Mouse (Mus musculus) stomach, postnatal 0 days (tissue): ENCODE results near the gene Washc4.

Source experiments
- CTCF ChIP-seq: IDR thresholded peaks from 2 replicates; pipeline ENCODE4 v1.5.1; 2016; ENCODE audit warnings: antibody characterized with exemption, low read depth, mild to moderate bottlenecking, moderate library complexity
- EP300 ChIP-seq: optimal IDR thresholded peaks from 2 replicates; pipeline ENCODE3; 2016; ENCODE audit warnings: antibody characterized with exemption

GRCm38 (mm10) chr10:83644167-83644566, 100.6 kb downstream of the Washc4 start:
- TF ChIP-seq CTCF = no peak
- no peak for TF ChIP-seq EP300
